Mouse (Mus musculus): ENCODE data around the gene Tmed1. TPM values are rescaled to one million over a fixed set of nuclear protein-coding genes. Genes with fewer than 3 reads are reported as not detected.
A peak's percentile ranks its signal among the peaks of the same experiment; 100 is the strongest.
"Not testable (repeated sequence)": the region's sequence is repeated elsewhere in the genome, so short reads cannot be mapped to it uniquely, and the experiment has no call there.

Gene Tmed1
- 10 to 100 TPM; 46.5 to 51.3 (median 48.9) TPM for total RNA-seq (2022)

- peak; percentile 97 for DNase-seq (ENCODE audit: low spot score)
These were observed at the start of gene Tmed1 for GRCm38 (mm10) chr9:21509772-21510688. Gene Tmed1, minus strand, starts transcription at chr9:21510252.

DNA sequence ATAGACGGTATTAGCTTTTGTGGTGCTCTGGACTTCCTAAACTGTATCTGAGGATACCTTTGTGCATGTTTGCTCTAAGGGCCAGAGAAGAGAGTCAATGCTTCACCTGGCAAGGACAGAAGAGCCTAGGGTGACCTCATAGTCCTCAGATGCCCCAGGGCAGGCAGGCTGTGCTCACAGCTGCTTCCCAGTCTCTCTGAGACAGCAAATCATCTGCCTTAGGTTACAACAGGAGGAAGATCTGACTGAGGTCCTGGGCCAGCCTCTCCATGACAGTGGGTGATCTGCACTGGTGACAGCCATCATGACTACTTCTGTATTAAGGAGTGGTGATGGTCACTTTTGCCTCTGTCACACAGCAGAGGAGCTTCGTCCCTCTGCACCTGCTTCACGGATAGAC is 49.1 kb upstream of the Tmed1 start:
- DNase-seq (ENCODE audit: low spot score) = no peak

- peak; percentile 18 for DNase-seq (ENCODE audit: low spot score)
These were observed 48.3 kb upstream of the Tmed1 start for GRCm38 (mm10) chr9:21558366-21558765.

DNA sequence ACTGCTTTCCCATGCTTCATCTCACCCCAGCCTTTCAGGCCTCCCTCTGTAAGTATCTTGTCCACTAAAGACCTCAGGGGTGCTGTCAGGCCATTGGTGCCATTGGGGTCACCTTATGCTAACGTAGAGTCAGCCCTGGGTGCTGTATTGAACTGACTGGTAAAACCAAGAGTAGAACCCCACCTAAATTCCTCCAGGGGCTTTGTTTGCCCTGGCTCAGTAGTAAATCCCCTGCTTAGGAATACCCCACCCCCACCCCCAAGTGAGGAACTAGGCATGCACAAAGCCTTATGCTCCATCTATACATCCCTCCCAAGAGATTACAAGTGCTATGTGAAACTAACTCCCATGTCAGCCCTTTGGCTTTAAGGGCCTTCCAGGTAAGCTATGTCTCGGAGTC is 47.5 kb upstream of the Tmed1 start:
- DNase-seq (ENCODE audit: low spot score) = no peak

GRCm38 (mm10) chr9:21556996-21557395 is 46.9 kb upstream of the Tmed1 start:
- no peak for DNase-seq (ENCODE audit: low spot score)

DNA sequence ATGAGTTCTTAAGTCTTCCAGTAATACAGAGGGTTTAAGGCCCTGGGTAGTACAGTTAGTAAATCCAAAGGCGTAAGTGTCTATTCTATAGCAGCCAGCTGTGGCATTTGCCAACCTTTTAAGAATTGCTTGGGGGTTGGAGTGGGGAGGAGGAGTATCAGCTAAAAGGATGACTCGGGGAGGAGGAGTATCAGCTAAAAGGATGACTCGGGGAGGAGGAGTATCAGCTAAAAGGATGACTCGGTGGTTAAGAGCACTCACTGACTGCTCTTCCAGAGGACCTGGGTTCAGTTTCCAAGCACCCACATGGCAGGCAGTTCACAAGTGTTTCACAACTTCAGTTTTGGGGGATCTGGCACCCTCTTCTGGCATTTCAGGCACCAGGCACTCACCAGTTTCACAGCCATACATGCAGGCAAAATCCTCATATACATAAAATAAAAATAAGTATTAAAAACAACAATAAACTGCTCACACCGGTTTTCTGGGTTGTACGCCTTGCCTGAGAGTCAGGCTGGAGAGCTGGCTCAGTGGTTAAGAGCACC is 45.2 kb upstream of the Tmed1 start:
- no peak for DNase-seq (ENCODE audit: low spot score)

GRCm38 (mm10) chr9:21553607-21554273 is 43.7 kb upstream of the Tmed1 start:
- DNase-seq (ENCODE audit: low spot score) = no peak

DNA sequence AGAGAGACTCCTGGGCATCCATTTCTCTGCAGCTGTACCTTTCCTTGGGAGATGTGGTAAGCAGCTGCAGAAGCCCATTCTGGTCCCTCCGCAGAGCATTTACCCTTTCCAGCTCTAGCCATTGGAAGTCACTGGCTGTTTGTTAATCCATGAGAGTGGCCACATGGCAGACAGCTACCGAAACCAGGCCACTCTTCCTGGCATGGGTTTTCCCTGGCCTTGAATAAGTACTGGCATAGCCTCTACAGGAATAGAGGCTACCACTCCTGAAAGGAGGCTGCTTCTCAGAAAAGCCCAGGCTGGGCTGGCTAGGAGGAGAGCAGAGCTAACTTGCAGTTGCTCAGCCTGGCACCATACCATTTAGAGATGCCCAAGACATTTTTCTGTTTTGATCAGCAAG is 41.0 kb upstream of the Tmed1 start:
- no peak for DNase-seq (ENCODE audit: low spot score)

GRCm38 (mm10) chr9:21547075-21547941 is 37.3 kb upstream of the Tmed1 start:
- DNase-seq (ENCODE audit: low spot score) = peak; percentile 41

DNA sequence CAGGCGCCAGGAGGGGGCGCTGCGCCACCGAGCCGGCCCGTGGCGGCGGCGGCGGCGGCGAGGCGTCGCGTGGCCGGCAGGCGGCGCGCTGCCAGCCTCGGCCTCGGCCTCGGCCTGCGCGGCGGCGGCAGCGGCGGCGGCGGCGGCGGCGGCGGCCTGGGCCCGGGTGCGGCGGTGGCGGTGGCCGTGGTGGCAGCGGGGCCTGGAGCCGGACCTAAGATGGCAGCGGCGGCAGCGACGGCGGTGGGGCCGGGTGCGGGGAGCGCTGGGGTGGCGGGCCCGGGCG is 36.7 kb upstream of the Tmed1 start, which contains the start of gene Carm1:
Carm1 (plus strand) TSS at position 106 of the 286 bp plus-strand sequence.
- peak; percentile 26 for DNase-seq (ENCODE audit: low spot score)

DNA sequence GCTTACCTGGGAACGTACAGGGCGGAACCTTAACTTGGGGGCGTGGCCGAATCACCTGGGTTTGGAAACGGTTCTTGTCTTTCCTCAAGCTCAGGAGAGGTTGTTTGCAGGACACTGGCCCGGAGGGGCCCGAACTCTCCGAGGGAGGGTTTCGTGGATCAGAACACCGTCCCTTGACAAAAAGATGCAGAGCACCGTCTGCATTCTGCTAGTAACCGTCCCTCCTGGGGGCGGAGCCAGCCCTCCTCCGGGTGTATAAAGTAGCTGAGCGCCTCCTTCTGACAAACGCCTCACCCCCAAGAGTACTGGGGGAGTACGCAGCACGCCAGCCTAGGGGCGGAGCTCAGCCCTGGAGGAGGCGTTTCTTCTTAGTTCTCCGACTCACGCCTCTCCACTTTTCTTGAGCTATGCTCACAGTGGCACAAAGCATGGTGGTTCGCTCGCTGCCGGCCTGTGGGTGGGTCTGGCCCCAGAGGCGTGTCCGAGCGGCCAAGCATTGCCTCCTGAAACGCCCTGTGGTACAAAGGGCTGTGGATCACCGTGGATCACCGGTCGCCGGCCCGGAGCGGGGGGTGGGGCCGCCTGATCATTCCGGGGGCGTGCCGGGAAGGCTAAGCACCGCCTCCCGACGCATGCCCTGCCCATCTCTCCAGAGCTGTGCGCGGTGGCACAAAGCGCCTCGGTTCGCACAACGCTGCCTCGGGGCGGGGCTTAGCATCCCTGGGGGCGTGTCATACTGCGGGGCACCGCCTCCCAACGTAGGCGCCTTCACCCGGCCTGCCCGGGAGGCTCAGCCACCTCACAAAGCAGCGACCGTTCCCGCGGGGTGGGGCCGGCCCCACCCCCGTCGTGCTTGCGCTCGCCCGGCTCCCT is 36.1 kb upstream of the Tmed1 start:
- DNase-seq (ENCODE audit: low spot score) = peak; percentile 99

DNA sequence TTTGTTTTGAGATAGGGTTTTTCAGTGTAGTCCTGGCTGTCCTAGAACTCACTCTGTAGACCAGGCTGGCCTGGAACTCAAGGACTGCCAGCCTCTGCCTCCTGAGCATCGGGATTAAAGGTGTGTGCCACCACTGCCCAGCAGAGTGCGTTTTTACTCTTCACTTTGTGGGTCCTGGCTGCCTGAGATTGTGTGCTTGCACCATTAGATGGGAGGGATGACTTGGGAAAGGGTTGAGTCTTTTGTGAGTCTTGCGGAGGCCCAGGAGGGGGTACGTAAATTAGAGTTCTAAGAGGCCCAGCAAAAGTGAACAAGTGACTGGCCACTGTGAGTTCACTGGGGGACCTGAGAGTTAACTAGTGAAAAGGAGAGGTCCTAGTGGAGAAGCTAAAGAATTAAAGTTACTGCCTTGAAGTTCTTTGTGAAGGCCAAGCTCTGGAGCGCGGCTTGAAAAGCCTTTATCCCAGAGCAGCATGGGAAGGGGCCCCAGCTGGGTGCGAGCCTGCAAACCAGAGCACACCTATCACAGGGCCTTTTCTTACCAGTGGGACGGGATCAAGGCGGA is 35.4 kb upstream of the Tmed1 start:
- DNase-seq (ENCODE audit: low spot score) = no peak

GRCm38 (mm10) chr9:21542001-21542400 is 31.9 kb upstream of the Tmed1 start:
- not testable (repeated sequence) for DNase-seq (ENCODE audit: low spot score)

DNA sequence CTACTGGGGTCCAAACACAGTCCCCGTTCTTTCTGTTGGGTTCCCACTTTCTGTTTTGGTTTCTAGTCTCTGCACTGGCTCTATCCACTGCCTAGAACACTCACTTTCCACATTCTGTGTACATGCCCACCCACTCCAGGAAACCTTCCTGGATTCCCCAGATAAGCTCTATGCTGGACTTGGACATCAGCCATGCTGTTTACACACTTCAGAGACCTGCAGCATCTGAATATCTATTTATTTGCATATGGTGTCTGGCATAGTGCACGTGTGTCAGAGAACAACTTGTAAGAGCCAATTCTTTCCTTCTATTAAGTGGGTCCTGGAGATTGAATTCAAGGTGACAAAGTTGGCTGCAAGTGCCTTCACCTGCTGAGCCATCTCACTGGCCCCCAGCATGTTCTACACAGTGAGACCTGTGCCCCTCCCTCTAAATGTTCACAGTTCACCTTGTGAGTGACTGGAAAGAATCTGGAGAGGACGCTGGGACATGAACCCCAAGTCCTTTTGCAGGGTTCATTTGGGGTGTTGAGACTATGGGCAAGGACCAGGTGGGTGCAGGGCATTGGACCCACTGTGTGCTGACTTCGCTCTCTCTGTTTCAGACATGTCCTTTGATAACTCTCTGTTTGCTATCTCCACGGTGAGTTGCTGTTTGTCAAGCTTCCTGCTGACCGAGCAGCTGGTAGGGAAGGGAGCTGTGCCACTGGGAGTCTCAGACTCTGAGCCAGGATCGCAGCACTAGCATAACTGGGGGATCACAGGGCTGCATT is 30.1 kb upstream of the Tmed1 start:
- no peak for DNase-seq (ENCODE audit: low spot score)

DNA sequence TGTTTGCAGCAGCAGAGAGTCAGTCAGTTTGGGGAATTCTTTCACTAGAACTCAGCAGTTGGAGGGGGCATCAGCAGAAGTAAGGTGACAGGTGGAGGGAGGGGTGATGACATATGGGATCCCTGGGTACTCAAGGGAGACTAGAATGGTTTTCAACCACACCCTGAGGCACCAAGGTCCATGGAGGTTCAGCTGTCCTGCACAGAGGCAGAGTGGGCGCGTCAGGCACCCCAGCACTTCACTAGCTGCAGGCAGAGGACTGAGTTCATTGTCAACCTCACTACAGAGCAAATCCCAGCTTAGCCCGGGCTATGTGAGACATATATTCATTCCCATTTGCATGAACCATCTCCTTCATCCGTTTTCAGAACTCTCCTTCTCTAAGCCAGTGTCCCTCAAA is 27.0 kb upstream of the Tmed1 start:
- no peak for DNase-seq (ENCODE audit: low spot score)

DNA sequence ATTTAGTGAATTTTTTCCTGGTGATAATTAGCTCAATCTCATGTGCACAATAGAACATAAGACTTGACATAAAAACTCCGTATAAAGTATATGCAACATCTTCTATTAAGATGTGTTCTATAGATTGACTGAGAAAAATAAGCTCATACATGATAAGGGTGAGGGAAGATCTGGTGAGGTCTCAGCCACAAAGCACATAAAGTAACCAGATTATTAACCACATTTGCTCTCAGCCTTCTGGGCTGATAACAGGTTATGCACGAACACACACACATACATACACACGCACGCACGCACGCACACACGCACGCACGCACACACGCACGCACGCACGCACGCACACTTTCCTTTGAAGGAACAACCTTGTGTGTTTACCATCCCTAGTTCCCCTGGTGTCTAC is 26.4 kb upstream of the Tmed1 start:
- no peak for DNase-seq (ENCODE audit: low spot score)

- DNase-seq (ENCODE audit: low spot score) = no peak
These were observed 17.9 kb upstream of the Tmed1 start for GRCm38 (mm10) chr9:21527917-21528324.

DNA sequence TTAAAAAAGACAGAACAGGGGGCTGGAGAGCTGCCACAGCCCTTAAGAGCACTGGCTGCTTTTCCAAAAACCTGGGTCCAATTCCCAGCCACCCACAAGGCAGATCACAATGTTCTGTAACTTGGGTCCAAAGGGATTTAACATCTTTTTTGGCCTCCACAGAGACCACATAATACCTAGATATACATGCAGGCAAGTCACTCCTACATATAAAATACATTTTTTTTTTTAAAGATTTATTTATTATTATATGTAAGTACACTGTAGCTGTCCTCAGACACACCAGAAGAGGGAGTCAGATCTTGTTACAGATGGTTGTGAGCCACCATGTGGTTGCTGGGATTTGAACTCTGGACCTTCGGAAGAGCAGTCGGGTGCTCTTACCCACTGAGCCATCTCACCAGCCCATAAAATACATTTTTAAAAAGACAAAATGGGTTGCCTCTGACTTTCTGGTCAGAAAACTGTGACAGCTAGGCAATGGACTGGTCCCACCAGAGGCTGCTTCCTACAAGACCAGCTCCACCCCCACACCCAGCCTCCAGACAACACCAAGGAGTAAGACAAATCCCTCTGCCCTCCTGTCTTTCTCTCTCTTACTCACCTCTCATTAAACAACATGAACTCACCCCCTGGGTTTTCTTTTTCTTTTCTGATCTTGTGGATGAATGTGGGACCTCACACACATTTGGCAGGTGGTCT is 17.2 kb upstream of the Tmed1 start:
- no peak for DNase-seq (ENCODE audit: low spot score)

DNA sequence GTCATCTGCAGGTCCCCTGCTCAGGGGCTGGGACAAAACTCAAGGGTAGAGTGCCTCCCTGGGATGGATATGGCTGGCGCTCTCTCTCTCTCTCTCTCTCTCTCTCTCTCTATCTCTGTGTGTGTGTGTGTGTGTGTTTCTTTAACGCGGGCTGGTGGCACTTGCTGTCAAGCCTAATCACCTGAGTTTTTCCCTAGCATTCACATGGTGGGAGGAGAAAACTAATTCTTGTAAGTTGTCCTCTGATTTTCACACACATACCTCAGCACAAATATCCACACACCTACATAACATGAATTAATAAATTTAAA is 16.5 kb upstream of the Tmed1 start:
- no peak for DNase-seq (ENCODE audit: low spot score)
